Mouse (Mus musculus) cerebellum, adult 2 months (tissue): ENCODE measurements around the gene Scaf1.

ENCODE experiments used
- CTCF ChIP-seq: fragments of 200-500 bp; IDR thresholded peaks from 2 replicates; pipeline ENCODE4 v1.5.1; 2011; ENCODE audit warnings: low read depth, mild to moderate bottlenecking, control low read depth, low read length, moderate library complexity, borderline replicate concordance; ENCODE audit not compliant: insufficient read depth
- POLR2A ChIP-seq: fragments of 200-500 bp; IDR thresholded peaks from 2 replicates; pipeline ENCODE4 v1.6.1; 2011; ENCODE audit warnings: low read length, control low read depth, borderline replicate concordance; ENCODE audit not compliant: insufficient read depth

- no peak for TF ChIP-seq POLR2A
- no peak for TF ChIP-seq CTCF
These were observed 16.4 kb downstream of the Scaf1 start for GRCm38 (mm10) chr7:44999753-45000152.
